Comparison of ENCODE assay signal across 18 mouse cellular contexts in genomic region chr3:109216352-109216751, GRCm38 (mm10).
"Had no signal": no experiment of that assay in that cellular context is flagged by ENCODE, and none has a peak within 500 bp of the region (broad histone marks: within the 10 kb centered on the region; RNA-seq: fewer than 3 reads in every experiment).

No protein-coding gene starts in this region.

- DNase-seq: liver, postnatal 0 days; lung, adult 2 months; lung, postnatal 14 days; lung, postnatal 36 days; right cerebral cortex, postnatal 14 days; thymus, adult 18-20 months; thymus, postnatal 14 days; thymus, postnatal 36 days had no signal

- H3K4me1 ChIP-seq: liver, embryonic 15.5 days; lung, embryonic 15.5 days; midbrain, embryonic 13.5 days; midbrain, embryonic 15.5 days; neural tube, embryonic 12.5 days had no signal

- ATAC-seq: liver, postnatal 0 days; lung, postnatal 0 days; midbrain, embryonic 13.5 days; midbrain, embryonic 15.5 days had no signal

- H3K9me3 ChIP-seq: liver, embryonic 15.5 days; lung, embryonic 15.5 days; midbrain, embryonic 13.5 days; midbrain, embryonic 15.5 days; neural tube, embryonic 12.5 days had no signal

- H3K4me3 ChIP-seq: liver, embryonic 15.5 days; lung, embryonic 15.5 days; megakaryocyte, embryonic 14.5 days; midbrain, embryonic 13.5 days; midbrain, embryonic 15.5 days; myocyte; neural tube, embryonic 12.5 days had no signal

- H3K27ac ChIP-seq: liver, embryonic 15.5 days; lung, embryonic 15.5 days; macrophage; midbrain, embryonic 13.5 days; midbrain, embryonic 15.5 days; neural tube, embryonic 12.5 days had no signal

- H3K9ac ChIP-seq: liver, embryonic 15.5 days; liver, postnatal 0 days; lung, embryonic 15.5 days; midbrain, embryonic 13.5 days; midbrain, embryonic 15.5 days; neural tube, embryonic 12.5 days had no signal

- H3K36me3 ChIP-seq: liver, embryonic 15.5 days; lung, embryonic 15.5 days; midbrain, embryonic 13.5 days; midbrain, embryonic 15.5 days; neural tube, embryonic 12.5 days had no signal

- H3K27me3 ChIP-seq: liver, embryonic 15.5 days; lung, embryonic 15.5 days; megakaryocyte, embryonic 14.5 days; midbrain, embryonic 13.5 days; midbrain, embryonic 15.5 days; neural tube, embryonic 12.5 days had no signal

- H3K4me2 ChIP-seq: liver, embryonic 15.5 days; lung, embryonic 15.5 days; midbrain, embryonic 11.5 days; midbrain, embryonic 13.5 days; midbrain, embryonic 15.5 days; neural tube, embryonic 12.5 days had no signal
